Mouse (Mus musculus): ENCODE measurements around the gene Zbtb45. TPM values are rescaled to one million over a fixed set of nuclear protein-coding genes. Genes with fewer than 3 reads are reported as not detected.

The Zbtb45 gene
- total and polyA plus RNA-seq, 3 experiments = 6.7 to 17.1 (median 9.5) TPM

- TF ChIP-seq MYC (IDR thresholded peaks at IDR 0.05; ENCODE audit: low read depth, low read length) = peak; percentile 76; the same call in 1 of the 2 replicates
- peak; percentile 83 for TF ChIP-seq HCFC1 (IDR thresholded peaks at IDR 0.05; ENCODE audit: low read depth, low read length)
- TF ChIP-seq ELF1 (IDR thresholded peaks at IDR 0.05; ENCODE audit: low read depth, low read length) = peak; percentile 53; the same call in 1 of the 2 replicates
- peak; percentile 55; the same call in 1 of the 2 replicates for TF ChIP-seq MAX (IDR thresholded peaks at IDR 0.05; ENCODE audit: low read length)
These were observed 48.2 kb downstream of the Zbtb45 start (continued) for GRCm38 (mm10) chr7:12961511-12962141.

GRCm38 (mm10) chr7:12959718-12960117 is 50.1 kb downstream of the Zbtb45 start:
- no peaks in the 10 kb centered on the region for H3K36me3 ChIP-seq (replicated peaks in 1 of 2; ENCODE audit: control insufficient read depth in 1 of 2, insufficient read depth in 1 of 2, low read length in 1 of 2)
- in situ Hi-C loops (cut with MboI; ENCODE audit: low pct_ligation_motif_present, low pct_unique_long_range_greater_than_20kb, low sequenced_read_pairs) = no loop called here
- no peak overlapping the region for H3K9ac ChIP-seq (ENCODE audit: insufficient read depth, low read depth)
- H3K79me2 ChIP-seq (replicated peaks; ENCODE audit: control insufficient read depth, extremely low read depth, insufficient read depth, poor library complexity, severe bottlenecking) = no peaks in the 10 kb centered on the region
- no peak overlapping the region for H3K4me2 ChIP-seq (ENCODE audit: insufficient read depth, low read depth, poor library complexity, severe bottlenecking)
- H3K4me1 ChIP-seq (ENCODE audit: control insufficient read depth in 1 of 2, insufficient read depth in 2 of 2) = peaks cover 0 to 33% of the 10 kb centered on the region in 2 experiments; a peak in 2 of 4 replicates
- H3K4me3 ChIP-seq (replicated peaks in 1 of 3; ENCODE audit: low read depth in 2 of 3, low read length in 2 of 3, poor library complexity in 1 of 3) = no peak overlapping the region
- no peaks in the 10 kb centered on the region for H3K27me3 ChIP-seq (replicated peaks)
- no peak for DNase-seq (ENCODE audit: extremely low read depth)
- TF ChIP-seq MAZ (IDR thresholded peaks at IDR 0.05; ENCODE audit: low read depth, low read length) = no peak
- TF ChIP-seq SMC3 (IDR thresholded peaks at IDR 0.05; ENCODE audit: low read depth, low read length) = no peak
- no peak for TF ChIP-seq ELF1 (IDR thresholded peaks at IDR 0.05; ENCODE audit: low read depth, low read length)
- no peak for TF ChIP-seq ZC3H11A (IDR thresholded peaks at IDR 0.05; ENCODE audit: low read depth, low read length)
- no peak for TF ChIP-seq JUN (IDR thresholded peaks at IDR 0.05; ENCODE audit: insufficient read depth, low read depth, low read length)
- no peak for TF ChIP-seq MXI1 (IDR thresholded peaks at IDR 0.05; ENCODE audit: low read depth, low read length)
- TF ChIP-seq MAX (IDR thresholded peaks at IDR 0.05; ENCODE audit: low read length) = no peak
- no peak for TF ChIP-seq NRF1 (IDR thresholded peaks at IDR 0.05; ENCODE audit: low read depth, low read length)
- no peak for TF ChIP-seq MEF2A (IDR thresholded peaks at IDR 0.05; ENCODE audit: borderline replicate concordance, low read depth, low read length)
- no peak for TF ChIP-seq NELFE (IDR thresholded peaks at IDR 0.05; ENCODE audit: low read depth, low read length)
- no peak for TF ChIP-seq BHLHE40 (IDR thresholded peaks at IDR 0.05; ENCODE audit: low read depth, low read length)
- TF ChIP-seq ZNF384 (IDR thresholded peaks at IDR 0.05; ENCODE audit: low read depth, low read length) = no peak
- TF ChIP-seq RAD21 (IDR thresholded peaks at IDR 0.05; ENCODE audit: low read depth, low read length) = no peak
- TF ChIP-seq PAX5 (IDR thresholded peaks at IDR 0.05; ENCODE audit: low read length) = no peak
- TF ChIP-seq MAFK (IDR thresholded peaks at IDR 0.05; ENCODE audit: insufficient replicate concordance, low read length) = no peak
- no peak for TF ChIP-seq IRF4 (IDR thresholded peaks at IDR 0.05; ENCODE audit: low read depth, low read length)
- no peak for TF ChIP-seq CHD2 (IDR thresholded peaks at IDR 0.05; ENCODE audit: low read length)
- dilution Hi-C loops (cut with MboI; ENCODE audit: extremely low pct_ligation_motif_present, extremely low pct_unique_long_range_greater_than_20kb, low sequenced_read_pairs) = no loop called here
- H3K27ac ChIP-seq (ENCODE audit: insufficient read depth, low read depth) = no peak overlapping the region
- H3K9me3 ChIP-seq (replicated peaks; ENCODE audit: low read length) = no peaks in the 10 kb centered on the region

Measured in CH12.LX (cell line).